Mouse (Mus musculus) T-helper 1 cell (primary cell): ENCODE results near the gene Dcn.

Source experiments
- in situ Hi-C: fragments of 300-600 bp; cut with MboI, MseI; formaldehyde crosslinking; loops from one replicate; pipeline ENCODE4 v1.15.1; 2025; ENCODE audit warnings: high pct_unique_total_duplicates

The Dcn gene

DNA sequence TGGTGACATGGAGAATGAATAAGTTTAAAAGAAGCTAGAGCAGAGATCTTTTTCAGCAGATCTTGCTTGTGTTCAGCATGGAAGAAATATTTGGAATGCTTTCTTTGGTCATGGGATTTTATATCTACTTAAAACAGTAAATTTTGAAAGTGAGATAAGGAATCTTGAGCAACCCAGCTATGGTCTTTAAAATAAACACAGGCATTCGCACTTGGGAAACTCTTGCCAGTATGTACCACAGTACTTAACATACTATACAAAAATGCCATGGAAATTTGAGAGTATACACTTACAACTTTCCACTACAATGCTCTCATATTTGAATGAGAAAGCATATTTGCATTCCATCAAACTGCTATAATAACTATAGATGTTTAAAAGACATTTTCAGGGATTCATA, 68.3 kb downstream of the Dcn start:
- in situ Hi-C loops = no loop called here

DNA sequence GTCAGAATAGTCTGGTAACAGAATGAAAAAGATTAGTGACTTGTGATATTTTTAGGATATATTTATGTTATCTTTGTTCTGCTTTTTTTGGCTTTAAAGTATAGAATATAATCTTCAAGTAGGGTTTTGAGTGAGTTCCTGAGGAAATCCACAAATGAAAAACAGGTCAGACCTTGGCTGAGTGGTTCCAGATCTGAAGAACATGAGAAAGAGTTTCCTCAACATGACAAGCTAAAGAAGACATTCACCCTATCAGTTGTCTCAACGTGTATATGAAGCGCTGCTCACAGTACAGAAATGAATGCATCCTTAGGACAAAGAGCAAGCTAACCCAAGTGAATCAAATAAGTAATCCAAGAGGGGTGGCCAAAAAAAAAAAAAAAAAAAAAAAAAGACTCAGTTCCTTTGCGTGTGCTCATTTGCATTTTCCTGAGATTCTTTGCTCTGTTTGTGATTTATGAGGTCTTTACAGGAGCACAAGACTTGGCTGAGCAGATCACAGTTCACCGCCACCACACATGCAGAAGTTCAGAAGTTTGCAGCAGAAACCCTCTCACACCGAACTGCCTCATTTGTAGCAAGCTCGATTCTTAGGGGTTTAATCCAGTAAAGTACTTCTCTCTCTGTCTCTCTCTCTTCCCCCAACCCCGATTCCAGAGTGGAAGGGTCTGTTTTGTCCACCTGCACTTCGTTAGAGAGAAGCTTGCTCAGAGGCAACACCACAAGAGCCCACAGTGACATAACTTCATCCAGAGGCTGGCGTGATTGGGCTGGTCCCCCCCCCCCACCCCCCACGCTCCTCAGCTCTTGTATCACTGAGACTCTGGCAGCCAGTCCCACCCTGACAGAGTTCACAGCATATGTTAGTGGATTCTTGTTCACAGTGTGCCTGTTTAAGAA, 85.8 kb downstream of the Dcn start, which contains the start of gene Lum:
Gene Lum, plus strand, starts transcription at position 172 of the 900 bp plus-strand sequence.
- in situ Hi-C loops = no loop called here

DNA sequence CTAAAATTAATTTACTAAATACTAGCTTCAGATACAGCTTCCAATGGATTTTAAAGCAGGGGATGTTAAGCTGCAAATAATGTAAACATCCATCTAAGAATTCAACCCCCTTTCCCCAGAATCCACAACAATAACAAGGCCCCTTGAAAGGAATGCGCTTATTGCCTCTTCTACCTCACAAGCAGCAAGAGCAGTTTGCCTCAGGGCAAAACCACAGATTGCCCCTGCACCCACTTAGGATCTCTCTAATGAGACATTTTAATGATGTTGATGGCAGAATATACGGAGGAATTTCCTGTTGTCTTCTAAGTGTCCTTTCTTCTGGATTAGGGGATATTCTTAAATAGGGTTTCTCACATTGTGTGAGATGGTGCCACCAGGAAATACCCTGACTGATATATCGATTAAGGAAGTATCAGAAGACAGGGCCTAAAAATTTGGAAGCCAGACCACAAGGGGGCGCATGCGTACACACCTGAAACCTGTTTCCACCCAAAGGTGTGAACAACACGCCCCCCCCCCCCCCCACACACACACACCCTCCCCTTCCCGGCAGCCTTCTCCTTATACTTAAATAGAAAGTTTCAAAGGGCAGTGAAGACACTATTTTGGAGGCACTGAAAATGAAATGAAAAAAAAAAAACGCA, 88.2 kb downstream of the Dcn start:
- in situ Hi-C loops = no loop called here
